Mouse (Mus musculus): Measurements from ENCODE around the gene Git1.
A peak's percentile ranks its signal among the peaks of the same experiment; 100 is the strongest.

Gene Git1

GRCm38 (mm10) chr11:77483510-77484255 lies 9.7 kb upstream of the Git1 start:
- no peak for DNase-seq (ENCODE audit: low spot score)

GRCm38 (mm10) chr11:77485229-77485628 lies 8.1 kb upstream of the Git1 start:
- no peak for DNase-seq (ENCODE audit: low spot score)

DNA sequence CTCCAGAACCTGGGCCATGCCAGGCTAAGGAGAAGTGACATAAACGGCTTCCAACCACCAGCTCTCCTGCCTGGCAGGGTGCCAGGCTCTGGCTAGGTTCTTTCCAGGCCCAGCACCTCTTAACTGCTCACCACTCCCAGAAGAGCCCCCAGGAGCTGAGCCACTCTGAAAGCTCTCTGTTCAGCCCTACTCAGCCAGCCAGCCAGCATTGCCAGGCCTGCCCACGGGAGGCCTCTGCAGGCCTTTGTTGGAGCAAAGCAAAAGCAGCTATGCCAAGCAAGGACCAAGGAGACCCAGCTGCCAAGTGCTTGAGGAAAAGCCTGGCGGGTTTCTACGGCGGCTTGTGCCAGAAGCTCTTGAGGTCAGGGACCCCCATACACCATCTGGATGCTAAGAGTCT lies 6.6 kb upstream of the Git1 start:
- DNase-seq (ENCODE audit: low spot score): no peak

DNA sequence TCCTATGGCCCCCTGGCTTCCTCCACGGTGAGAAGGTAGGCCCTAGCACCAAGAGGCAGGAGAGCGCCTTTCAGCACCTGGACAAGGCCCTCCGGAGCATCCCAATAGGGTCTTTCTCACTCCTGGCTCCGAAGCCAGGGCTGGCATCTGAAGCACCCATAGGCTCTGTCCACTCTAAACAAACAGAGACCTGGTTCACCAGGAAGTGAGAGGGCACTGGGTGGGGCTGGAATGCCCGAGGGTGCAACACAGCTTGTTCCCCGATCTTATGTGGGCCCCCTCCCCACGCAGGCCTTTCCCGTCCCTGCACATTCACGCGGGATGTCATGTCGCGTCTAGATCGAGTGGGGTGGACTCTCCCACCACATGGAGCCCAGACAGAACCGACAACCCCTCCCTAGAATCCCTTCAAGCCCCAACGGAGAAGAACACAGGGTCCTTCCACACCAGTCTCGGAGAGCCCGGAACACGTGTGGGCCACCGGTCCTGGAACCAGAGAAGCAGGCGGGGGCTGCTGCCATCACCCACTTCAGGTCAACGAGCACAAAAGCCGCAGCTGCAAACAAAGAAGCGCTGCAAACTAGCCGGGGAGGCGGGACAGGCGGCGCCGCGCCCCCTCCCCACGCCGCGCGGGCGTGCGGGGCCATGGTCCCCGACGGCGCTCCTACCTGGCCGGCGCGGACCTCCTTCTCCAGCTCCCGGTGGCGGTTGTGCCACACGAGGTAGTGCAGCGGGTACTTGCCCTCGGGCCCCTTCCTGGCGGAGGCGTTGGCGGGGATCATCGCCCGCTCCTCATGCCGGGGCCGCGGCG lies 4.4 kb upstream of the Git1 start:
- DNase-seq (ENCODE audit: low spot score): no peak

- peak; percentile 82 for DNase-seq (ENCODE audit: low spot score)
Measured at GRCm38 (mm10) chr11:77489591-77490235, 3.6 kb upstream of the Git1 start, which contains the start of gene Ankrd13b. Ankrd13b (minus strand) TSS chr11:77489678.

GRCm38 (mm10) chr11:77490451-77490850 lies 2.9 kb upstream of the Git1 start:
- DNase-seq (ENCODE audit: low spot score): no peak

- DNase-seq (ENCODE audit: low spot score): peak; percentile 90
Measured at GRCm38 (mm10) chr11:77491123-77491501, 2.2 kb upstream of the Git1 start.

DNA sequence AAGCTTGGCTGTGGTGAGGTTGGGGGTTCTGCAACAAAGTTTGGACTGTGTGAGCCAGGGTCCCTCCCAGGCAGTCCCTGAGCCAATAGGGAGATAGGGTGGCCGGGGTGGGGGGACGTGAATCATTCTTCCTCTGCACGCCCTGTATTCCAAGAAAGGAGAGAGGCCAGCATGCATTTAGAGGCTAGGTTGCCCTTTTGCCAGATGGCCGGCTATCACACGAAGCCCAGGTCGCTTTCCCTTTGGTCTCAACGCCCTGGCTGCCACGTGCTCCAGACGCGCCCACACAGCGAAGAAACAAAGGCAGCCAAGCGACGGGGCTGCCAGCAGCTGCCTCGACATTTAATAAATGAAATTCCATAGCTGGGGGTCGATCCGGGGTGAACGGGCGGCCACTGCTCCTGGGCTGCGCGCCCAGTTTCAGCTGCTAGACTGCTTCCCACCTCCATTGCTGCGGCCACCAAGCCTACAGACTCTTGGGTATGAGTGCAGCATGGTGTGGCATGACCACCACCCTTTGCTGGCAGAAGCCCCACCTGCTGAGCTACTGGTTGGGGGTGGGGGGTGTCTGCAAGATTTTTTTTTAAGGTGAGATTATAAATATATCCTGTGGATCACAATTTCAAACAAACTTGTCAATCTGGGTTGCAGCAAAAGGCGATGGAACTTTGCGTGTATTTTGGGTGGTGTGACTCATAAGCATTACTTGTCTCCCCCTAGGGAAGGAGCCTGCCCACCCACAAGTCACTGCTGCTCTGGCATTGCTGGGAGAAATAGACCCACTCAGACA lies 1.7 kb upstream of the Git1 start:
- peak; percentile 75 for DNase-seq (ENCODE audit: low spot score)

GRCm38 (mm10) chr11:77492311-77492871 lies 971 bp upstream of the Git1 start:
- no peak for DNase-seq (ENCODE audit: low spot score)

GRCm38 (mm10) chr11:77492911-77493332 lies 440 bp upstream of the Git1 start:
- DNase-seq (ENCODE audit: low spot score): peak; percentile 91

GRCm38 (mm10) chr11:77494344-77494676 lies 948 bp downstream of the Git1 start:
- DNase-seq (ENCODE audit: low spot score): no peak

- DNase-seq (ENCODE audit: low spot score): no peak
Measured at GRCm38 (mm10) chr11:77494782-77495181, 1.4 kb downstream of the Git1 start.

DNA sequence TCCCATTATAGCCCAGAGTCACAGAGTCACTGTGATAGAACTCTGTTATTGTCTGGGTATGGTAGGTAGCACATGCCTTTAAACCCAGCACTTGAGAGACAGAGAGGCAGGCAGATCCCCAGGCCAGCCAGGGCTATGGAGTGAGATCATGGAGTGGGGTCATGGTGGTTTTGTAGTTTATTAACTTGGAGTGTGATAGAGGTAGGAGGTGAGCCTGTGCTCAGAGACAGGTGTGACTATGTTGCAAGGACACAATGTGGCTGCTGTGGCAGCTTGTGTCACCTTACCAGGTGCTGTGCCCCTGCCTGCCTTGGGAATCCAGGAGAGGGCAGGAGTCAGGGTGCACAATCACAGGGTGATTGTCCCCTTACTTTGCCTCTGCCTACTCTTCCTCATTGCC lies 2.1 kb downstream of the Git1 start:
- DNase-seq (ENCODE audit: low spot score): no peak

GRCm38 (mm10) chr11:77497341-77497756 lies 4.0 kb downstream of the Git1 start:
- DNase-seq (ENCODE audit: low spot score): no peak

DNA sequence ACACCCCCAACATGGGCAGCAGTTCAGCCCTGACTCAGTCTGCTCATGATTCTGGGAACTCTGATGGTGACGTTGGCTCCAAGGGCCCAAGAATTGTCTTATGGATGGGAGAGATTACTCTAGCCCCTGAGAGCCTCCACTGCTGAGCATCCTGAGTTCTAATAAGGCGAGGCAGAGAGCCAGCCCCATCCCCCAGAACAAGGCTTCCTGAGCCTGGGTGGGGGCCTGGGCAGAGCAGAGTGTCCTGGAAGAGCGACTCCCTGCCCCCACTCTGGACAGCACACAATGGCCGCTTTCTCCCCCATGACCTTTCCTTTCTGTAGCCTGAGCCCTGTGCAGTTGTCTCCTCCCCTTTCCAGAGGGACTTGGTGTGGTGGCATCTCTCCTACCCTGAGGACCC lies 4.5 kb downstream of the Git1 start:
- DNase-seq (ENCODE audit: low spot score): no peak

DNA sequence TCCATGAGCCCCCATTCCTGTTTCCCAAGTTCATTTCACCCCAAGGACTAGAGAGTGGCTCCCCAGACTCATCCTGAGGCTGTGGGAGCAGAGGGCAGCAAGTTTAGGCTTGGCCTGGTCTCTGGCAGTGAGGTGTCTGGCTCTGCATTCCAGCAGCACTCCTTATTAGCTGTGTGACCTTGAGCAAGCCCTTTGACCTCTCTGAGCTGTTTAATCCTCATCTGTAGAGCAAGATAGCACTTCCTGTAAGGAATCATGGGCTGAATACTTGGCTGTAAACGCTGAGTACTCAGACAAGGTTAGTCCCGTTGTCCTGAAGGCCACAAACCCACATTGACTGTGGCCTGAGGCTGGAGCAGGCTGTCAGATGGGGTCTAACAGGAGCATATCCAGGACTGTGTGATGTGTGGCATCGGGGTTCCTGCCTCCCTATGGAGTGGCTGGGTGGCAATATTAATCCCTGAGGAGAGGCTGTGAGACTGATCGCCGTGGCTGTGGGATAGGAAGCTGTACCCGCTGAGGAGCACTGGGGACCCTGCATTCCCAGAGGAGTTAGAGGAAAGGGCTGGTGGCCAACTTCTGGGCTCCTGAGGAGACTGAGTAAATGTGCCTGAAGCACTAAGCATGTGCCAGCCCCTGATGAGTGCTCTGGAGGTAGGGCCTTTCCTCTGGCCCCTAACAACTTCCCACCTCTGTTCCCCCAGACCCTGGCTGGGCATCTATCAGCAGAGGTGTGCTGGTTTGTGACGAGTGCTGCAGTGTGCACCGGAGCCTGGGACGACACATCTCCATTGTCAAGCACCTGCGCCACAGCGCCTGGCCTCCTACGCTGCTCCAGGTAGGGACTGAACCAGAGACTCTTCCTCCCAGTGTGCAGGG lies 5.1 kb downstream of the Git1 start:
- DNase-seq (ENCODE audit: low spot score): no peak

- DNase-seq (ENCODE audit: low spot score): no peak
Measured at GRCm38 (mm10) chr11:77499354-77499753, 6.0 kb downstream of the Git1 start.

- DNase-seq (ENCODE audit: low spot score): no peak
Measured at GRCm38 (mm10) chr11:77500361-77501325, 7.3 kb downstream of the Git1 start.

- DNase-seq (ENCODE audit: low spot score): peak; percentile 45
Measured at GRCm38 (mm10) chr11:77501392-77501791, 8.0 kb downstream of the Git1 start.

DNA sequence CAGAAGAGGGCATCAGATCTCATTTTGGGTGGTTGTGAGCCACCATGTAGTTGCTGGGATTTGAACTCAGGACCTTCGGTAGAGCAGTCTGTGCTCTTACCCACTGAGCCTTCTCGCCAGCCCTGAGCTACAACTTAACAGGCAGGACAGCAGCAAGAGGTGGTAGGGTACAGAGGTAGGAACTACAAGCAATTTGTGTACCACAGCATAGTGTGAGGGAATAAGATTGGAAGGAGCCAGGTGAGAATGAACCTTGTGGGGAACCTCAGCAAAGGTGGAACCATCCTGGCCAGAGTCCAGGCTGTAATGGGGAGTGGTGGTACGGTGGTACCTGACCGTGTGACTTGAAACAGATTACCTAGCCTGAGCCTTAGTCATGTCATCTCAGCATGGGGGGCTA lies 8.6 kb downstream of the Git1 start:
- DNase-seq (ENCODE audit: low spot score): no peak
